Mouse (Mus musculus): Measurements from ENCODE around the gene Tnfaip8l2. TPM values are rescaled to one million over a fixed set of nuclear protein-coding genes. Genes with fewer than 3 reads are reported as not detected.
"Not testable (repeated sequence)": the region's sequence is repeated elsewhere in the genome, so short reads cannot be mapped to it uniquely, and the experiment has no call there.

The Tnfaip8l2 gene
- polyA plus RNA-seq, 1 experiment from 2014 or later, result 4.8 TPM

GRCm38 (mm10) chr3:95117751-95118150 lies 24.4 kb downstream of the Tnfaip8l2 start:
- no peak for ATAC-seq (replicated peaks; ENCODE audit: low FRiP score)
- peaks cover 45% of the 10 kb centered on the region for H3K36me3 ChIP-seq (ENCODE audit: control insufficient read depth, insufficient read depth, low read length)

GRCm38 (mm10) chr3:95112760-95113159 lies 29.4 kb downstream of the Tnfaip8l2 start:
- Histone ChIP-seq H3K4me1 (replicated peaks; ENCODE audit: control insufficient read depth, insufficient read depth, low read length) (peaks cover 8% of the 10 kb centered on the region), H3K9ac (ENCODE audit: low read depth, low read length) (no peak overlapping the region), H3K36me3 (ENCODE audit: control insufficient read depth, insufficient read depth, low read length) (peaks cover 9% of the 10 kb centered on the region; the same call in 1 of the 2 replicates), H3K9me3 (ENCODE audit: control insufficient read depth, low read length) (no peaks in the 10 kb centered on the region), H3K27ac (ENCODE audit: low read depth, low read length) (no peak overlapping the region), H3K27me3 (replicated peaks; ENCODE audit: control insufficient read depth, insufficient read depth, low read length) (no peaks in the 10 kb centered on the region), H3K4me3 (ENCODE audit: low read depth, low read length) (no peak overlapping the region), H3K4me2 (peak overlapping the region; percentile 67)
- 90% methylated on average over 1 of the region's 1 CpGs for WGBS
- DNase-seq (ENCODE audit: low spot score) (no peak), ATAC-seq (replicated peaks; ENCODE audit: low FRiP score) (no peak)

More at GRCm38 (mm10) chr3:95117751-95118150, 24.4 kb downstream of the Tnfaip8l2 start:
- Histone ChIP-seq H3K27ac (ENCODE audit: low read depth, low read length) (no peak overlapping the region), H3K27me3 (replicated peaks; ENCODE audit: control insufficient read depth, insufficient read depth, low read length) (no peaks in the 10 kb centered on the region), H3K9me3 (ENCODE audit: control insufficient read depth, low read length) (no peaks in the 10 kb centered on the region), H3K4me2 (no peak overlapping the region), H3K4me3 (ENCODE audit: low read depth, low read length) (no peak overlapping the region), H3K4me1 (replicated peaks; ENCODE audit: control insufficient read depth, insufficient read depth, low read length) (no peaks in the 10 kb centered on the region; the same call in 1 of the 2 replicates), H3K9ac (ENCODE audit: low read depth, low read length) (no peak overlapping the region)
- WGBS, result 91% methylated on average over 2 of the region's 2 CpGs
- DNase-seq (ENCODE audit: low spot score), result no peak

- Histone ChIP-seq H3K4me2 (peak within 1 kb of the TSS; percentile 67), H3K4me1 (replicated peaks; ENCODE audit: control insufficient read depth, insufficient read depth, low read length) (peaks cover 8% of the 10 kb centered on the region), H3K9me3 (ENCODE audit: control insufficient read depth, low read length) (no peaks in the 10 kb centered on the region), H3K27ac (ENCODE audit: low read depth, low read length) (peak within 1 kb of the TSS; percentile 97), H3K4me3 (ENCODE audit: low read depth, low read length) (peak within 1 kb of the TSS; percentile 85), H3K9ac (ENCODE audit: low read depth, low read length) (peak within 1 kb of the TSS; percentile 88), H3K36me3 (ENCODE audit: control insufficient read depth, insufficient read depth, low read length) (peaks cover 7% of the 10 kb centered on the region; the same call in 1 of the 2 replicates), H3K27me3 (replicated peaks; ENCODE audit: control insufficient read depth, insufficient read depth, low read length) (no peaks in the 10 kb centered on the region)
- ATAC-seq (replicated peaks; ENCODE audit: low FRiP score) (peak; percentile 75), DNase-seq (ENCODE audit: low spot score) (peak; percentile 88)
- under 1% methylated on average over 53 of the region's 54 CpGs for whole genome bisulfite sequencing
Observed at GRCm38 (mm10) chr3:95110911-95111726, 31.0 kb downstream of the Tnfaip8l2 start, which contains the start of gene Vps72. Gene Vps72, plus strand, starts transcription at chr3:95111022.

- Histone ChIP-seq H3K4me1 (replicated peaks; ENCODE audit: control insufficient read depth, insufficient read depth, low read length) (peaks cover 19% of the 10 kb centered on the region), H3K27ac (ENCODE audit: low read depth, low read length) (no peak overlapping the region), H3K9me3 (ENCODE audit: control insufficient read depth, low read length) (no peaks in the 10 kb centered on the region), H3K27me3 (replicated peaks; ENCODE audit: control insufficient read depth, insufficient read depth, low read length) (no peaks in the 10 kb centered on the region), H3K4me2 (no peak overlapping the region), H3K36me3 (ENCODE audit: control insufficient read depth, insufficient read depth, low read length) (0 out of 2 replicates have a peak, but pooled peaks cover 3% of the 10 kb centered on the region), H3K4me3 (ENCODE audit: low read depth, low read length) (no peak overlapping the region), H3K9ac (ENCODE audit: low read depth, low read length) (no peak overlapping the region)
- no peak for DNase-seq (ENCODE audit: low spot score)
- WGBS, result 66% methylated on average over 2 of the region's 2 CpGs
- ATAC-seq (replicated peaks; ENCODE audit: low FRiP score), result no peak
Observed at GRCm38 (mm10) chr3:95107898-95108297, 34.3 kb downstream of the Tnfaip8l2 start.

- H3K27ac ChIP-seq (ENCODE audit: low read depth, low read length); DNase-seq (ENCODE audit: low spot score); H3K27me3 ChIP-seq (replicated peaks; ENCODE audit: control insufficient read depth, insufficient read depth, low read length); H3K9me3 ChIP-seq (ENCODE audit: control insufficient read depth, low read length); ATAC-seq (replicated peaks; ENCODE audit: low FRiP score); H3K36me3 ChIP-seq (ENCODE audit: control insufficient read depth, insufficient read depth, low read length); H3K9ac ChIP-seq (ENCODE audit: low read depth, low read length): not testable (repeated sequence)
- Histone ChIP-seq H3K4me3 (ENCODE audit: low read depth, low read length) (peak overlapping the region; percentile 88), H3K4me1 (replicated peaks; ENCODE audit: control insufficient read depth, insufficient read depth, low read length) (peaks cover 16% of the 10 kb centered on the region), H3K4me2 (peak overlapping the region; percentile 77)
Observed at GRCm38 (mm10) chr3:95107308-95107707, 34.9 kb downstream of the Tnfaip8l2 start.

- DNase-seq (ENCODE audit: low spot score) (peak; percentile 96), ATAC-seq (replicated peaks; ENCODE audit: low FRiP score) (peak; percentile 81)
- Histone ChIP-seq H3K4me1 (replicated peaks; ENCODE audit: control insufficient read depth, insufficient read depth, low read length) (peaks cover 11% of the 10 kb centered on the region), H3K27me3 (replicated peaks; ENCODE audit: control insufficient read depth, insufficient read depth, low read length) (no peaks in the 10 kb centered on the region), H3K36me3 (ENCODE audit: control insufficient read depth, insufficient read depth, low read length) (0 out of 2 replicates have a peak, but pooled peaks cover 3% of the 10 kb centered on the region), H3K4me3 (ENCODE audit: low read depth, low read length) (peak within 1 kb of the TSS; percentile 88), H3K27ac (ENCODE audit: low read depth, low read length) (peak within 1 kb of the TSS; percentile 79), H3K9ac (ENCODE audit: low read depth, low read length) (peak within 1 kb of the TSS; percentile 97), H3K4me2 (peak within 1 kb of the TSS; percentile 86), H3K9me3 (ENCODE audit: control insufficient read depth, low read length) (no peaks in the 10 kb centered on the region)
- under 1% methylated on average over 51 of the region's 51 CpGs for WGBS
Observed at GRCm38 (mm10) chr3:95106338-95107117, 35.6 kb downstream of the Tnfaip8l2 start, which contains the start of gene Pip5k1a. Gene Pip5k1a, minus strand, starts transcription at chr3:95106930.

- peak overlapping the region; percentile 97 for H3K9ac ChIP-seq (ENCODE audit: low read depth, low read length)
- no peaks in the 10 kb centered on the region for H3K27me3 ChIP-seq (replicated peaks; ENCODE audit: control insufficient read depth, insufficient read depth, low read length)
- peaks cover 7% of the 10 kb centered on the region; the same call in 1 of the 2 replicates for H3K36me3 ChIP-seq (ENCODE audit: control insufficient read depth, insufficient read depth, low read length)
- H3K4me3 ChIP-seq (ENCODE audit: low read depth, low read length), result peak overlapping the region; percentile 88
- H3K9me3 ChIP-seq (ENCODE audit: control insufficient read depth, low read length), result no peaks in the 10 kb centered on the region
- H3K4me1 ChIP-seq (replicated peaks; ENCODE audit: control insufficient read depth, insufficient read depth, low read length), result peaks cover 11% of the 10 kb centered on the region
- peak overlapping the region; percentile 79 for H3K27ac ChIP-seq (ENCODE audit: low read depth, low read length)
- peak overlapping the region; percentile 86 for H3K4me2 ChIP-seq
- ATAC-seq (replicated peaks; ENCODE audit: low FRiP score) (0 out of 2 replicates have a peak, but pooled peaks have one; percentile 1), DNase-seq (ENCODE audit: low spot score) (no peak)
- under 1% methylated on average over 16 of the region's 16 CpGs for WGBS
Observed at GRCm38 (mm10) chr3:95105586-95106337, 36.4 kb downstream of the Tnfaip8l2 start.

- ATAC-seq (replicated peaks; ENCODE audit: low FRiP score) (no peak), DNase-seq (ENCODE audit: low spot score) (no peak)
- peaks cover 11% of the 10 kb centered on the region for H3K4me1 ChIP-seq (replicated peaks; ENCODE audit: control insufficient read depth, insufficient read depth, low read length)
- H3K27me3 ChIP-seq (replicated peaks; ENCODE audit: control insufficient read depth, insufficient read depth, low read length), result no peaks in the 10 kb centered on the region
- peak overlapping the region; percentile 88 for H3K4me3 ChIP-seq (ENCODE audit: low read depth, low read length)
- peaks cover 7% of the 10 kb centered on the region; the same call in 1 of the 2 replicates for H3K36me3 ChIP-seq (ENCODE audit: control insufficient read depth, insufficient read depth, low read length)
- H3K4me2 ChIP-seq, result peak overlapping the region; percentile 86
- H3K27ac ChIP-seq (ENCODE audit: low read depth, low read length), result no peak overlapping the region
- H3K9ac ChIP-seq (ENCODE audit: low read depth, low read length), result peak overlapping the region; percentile 58
- no peaks in the 10 kb centered on the region for H3K9me3 ChIP-seq (ENCODE audit: control insufficient read depth, low read length)
- 33% methylated on average over 4 of the region's 4 CpGs for WGBS
Observed at GRCm38 (mm10) chr3:95105121-95105520, 37.0 kb downstream of the Tnfaip8l2 start.
